ENCODE assay signal across 7 mouse cellular contexts in the genomic region with DNA sequence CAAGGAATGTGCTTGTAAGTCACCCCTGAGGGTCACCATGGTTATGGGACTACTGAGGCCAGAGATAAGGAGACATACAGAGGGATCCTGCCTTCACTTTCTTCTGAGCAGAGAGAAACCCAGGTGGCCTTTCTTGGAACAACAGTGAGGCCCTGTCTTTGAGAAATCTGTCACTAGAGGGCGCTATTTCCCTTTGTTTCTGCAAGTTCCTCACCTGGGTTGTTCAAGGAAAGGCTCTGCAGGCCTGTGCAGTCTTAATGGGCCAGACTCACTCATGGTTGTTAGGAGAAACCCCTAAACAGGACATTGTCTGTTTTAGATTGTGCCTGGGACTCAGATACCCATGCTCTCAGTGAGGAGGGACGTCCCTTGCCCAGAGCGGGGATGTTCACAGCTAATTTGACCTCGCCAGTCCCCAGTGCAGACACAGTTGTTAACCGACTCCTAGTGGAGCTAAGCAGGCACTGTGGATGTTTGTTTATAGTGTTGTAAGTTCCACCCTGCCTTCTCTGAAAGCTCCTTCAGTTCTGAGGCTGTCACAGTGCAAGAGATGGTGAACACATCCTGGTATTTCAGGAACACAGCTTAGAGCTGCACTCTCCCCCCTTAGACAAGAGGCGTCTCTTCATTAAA. TPM values are rescaled to one million over a fixed set of nuclear protein-coding genes. Genes with fewer than 3 reads are reported as not detected.
DNase-seq lines count a peak whose midpoint lies in the region; ATAC-seq and TF ChIP-seq lines count a peak whose summit lies in the region.

No protein-coding gene starts in this region.

- no peaks in the 10 kb centered on the region for H3K27me3 ChIP-seq in MEL (ENCODE audit: control insufficient read depth in 1 of 2, insufficient read depth in 2 of 2, low read length in 2 of 2)
- H3K27me3 ChIP-seq in embryonic facial prominence, embryonic 15.5 days: no peaks in the 10 kb centered on the region
- H3K27me3 ChIP-seq in hindbrain, embryonic 11.5 days (ENCODE audit: control insufficient read depth, insufficient read depth, low read length): no peaks in the 10 kb centered on the region
- H3K27me3 ChIP-seq in lung, embryonic 15.5 days: no peaks in the 10 kb centered on the region

- DNase-seq in MEL (ENCODE audit: low read depth, low spot score): peak; percentile 24
- DNase-seq in hindbrain, embryonic 11.5 days (ENCODE audit: low spot score): peak; percentile 88
- peak; percentile 17 to 57 for DNase-seq in layer of hippocampus, adult 8-10 months (ENCODE audit: low spot score in 2 of 2)
- DNase-seq in right cerebral cortex, adult 2 months (ENCODE audit: low spot score in 2 of 2): peak; percentile 71 to 83

- WGBS in embryonic facial prominence, embryonic 15.5 days: 49% methylated on average over 6 of the region's 6 CpGs
- 62% methylated on average over 6 of the region's 6 CpGs for WGBS in hindbrain, embryonic 11.5 days
- WGBS in lung, embryonic 15.5 days: 45% methylated on average over 6 of the region's 6 CpGs

- no peak for TF ChIP-seq EP300 in MEL (IDR thresholded peaks at IDR 0.05; ENCODE audit: low read depth in 1 of 2, low read length in 2 of 2)

- H3K27ac ChIP-seq in MEL (ENCODE audit: control insufficient read depth, low read depth, low read length): no peak overlapping the region
- H3K27ac ChIP-seq in bone marrow macrophage, adult 2 months (ENCODE audit: insufficient read depth, low read depth, low read length): no peak overlapping the region
- no peak overlapping the region for H3K27ac ChIP-seq in embryonic facial prominence, embryonic 15.5 days (replicated peaks)
- no peak overlapping the region for H3K27ac ChIP-seq in hindbrain, embryonic 11.5 days (ENCODE audit: low read depth, low read length)
- no peak overlapping the region for H3K27ac ChIP-seq in lung, embryonic 15.5 days

- no peak overlapping the region for H3K4me2 ChIP-seq in embryonic facial prominence, embryonic 15.5 days (replicated peaks)
- no peak overlapping the region for H3K4me2 ChIP-seq in hindbrain, embryonic 11.5 days (replicated peaks; ENCODE audit: low read depth, low read length)
- no peak overlapping the region for H3K4me2 ChIP-seq in lung, embryonic 15.5 days

- TF ChIP-seq RAD21 in MEL (IDR thresholded peaks at IDR 0.05; ENCODE audit: low read depth, low read length): peak; percentile 24

- H3K36me3 ChIP-seq in MEL (ENCODE audit: control insufficient read depth in 1 of 2, insufficient read depth in 2 of 2, low read length in 2 of 2): no peaks in the 10 kb centered on the region
- no peaks in the 10 kb centered on the region for H3K36me3 ChIP-seq in embryonic facial prominence, embryonic 15.5 days
- H3K36me3 ChIP-seq in hindbrain, embryonic 11.5 days (ENCODE audit: control insufficient read depth, insufficient read depth, low read length): no peaks in the 10 kb centered on the region
- H3K36me3 ChIP-seq in lung, embryonic 15.5 days: no peaks in the 10 kb centered on the region

- no peak for TF ChIP-seq POLR2A in MEL (IDR thresholded peaks at IDR 0.05; ENCODE audit: control insufficient read depth in 1 of 2, insufficient read depth in 1 of 2, low read depth in 1 of 2, low read length in 2 of 2, poor library complexity in 1 of 2)
- no peak for TF ChIP-seq POLR2A in bone marrow macrophage, adult 2 months (IDR thresholded peaks at IDR 0.05; ENCODE audit: borderline replicate concordance, low read depth, low read length)

- H3K9ac ChIP-seq in MEL (ENCODE audit: control insufficient read depth, low read depth, low read length, poor library complexity, severe bottlenecking): no peak overlapping the region
- H3K9ac ChIP-seq in embryonic facial prominence, embryonic 15.5 days: no peak overlapping the region
- no peak overlapping the region for H3K9ac ChIP-seq in hindbrain, embryonic 11.5 days (ENCODE audit: low read depth, low read length)
- H3K9ac ChIP-seq in lung, embryonic 15.5 days: no peak overlapping the region

- H3K4me1 ChIP-seq in MEL (ENCODE audit: control insufficient read depth in 1 of 2, insufficient read depth in 2 of 2, low read length in 2 of 2): no peaks in the 10 kb centered on the region
- H3K4me1 ChIP-seq in bone marrow macrophage, adult 2 months (ENCODE audit: control insufficient read depth, insufficient read depth, low read length): no peaks in the 10 kb centered on the region
- no peaks in the 10 kb centered on the region for H3K4me1 ChIP-seq in embryonic facial prominence, embryonic 15.5 days
- H3K4me1 ChIP-seq in hindbrain, embryonic 11.5 days (replicated peaks; ENCODE audit: control insufficient read depth, insufficient read depth, low read length): no peaks in the 10 kb centered on the region; the same call in 1 of the 2 replicates
- no peaks in the 10 kb centered on the region for H3K4me1 ChIP-seq in lung, embryonic 15.5 days

- H3K4me3 ChIP-seq in MEL (ENCODE audit: control insufficient read depth in 1 of 2, insufficient read depth in 1 of 2, low read depth in 2 of 2, low read length in 2 of 2): no peak overlapping the region
- H3K4me3 ChIP-seq in bone marrow macrophage, adult 2 months (ENCODE audit: insufficient read depth, low read length): no peak overlapping the region
- no peak overlapping the region for H3K4me3 ChIP-seq in embryonic facial prominence, embryonic 15.5 days (replicated peaks)
- H3K4me3 ChIP-seq in hindbrain, embryonic 11.5 days (ENCODE audit: low read depth, low read length): no peak overlapping the region
- no peak overlapping the region for H3K4me3 ChIP-seq in lung, embryonic 15.5 days

- H3K79me2 ChIP-seq in MEL (ENCODE audit: control insufficient read depth, insufficient read depth, low read length, poor library complexity): no peaks in the 10 kb centered on the region

- no peaks in the 10 kb centered on the region for H3K9me3 ChIP-seq in MEL (replicated peaks; ENCODE audit: insufficient read depth, low read length)
- no peaks in the 10 kb centered on the region for H3K9me3 ChIP-seq in embryonic facial prominence, embryonic 15.5 days (replicated peaks)
- no peaks in the 10 kb centered on the region for H3K9me3 ChIP-seq in hindbrain, embryonic 11.5 days (ENCODE audit: control insufficient read depth, low read length)
- H3K9me3 ChIP-seq in lung, embryonic 15.5 days: no peaks in the 10 kb centered on the region

- TF ChIP-seq CTCF in MEL (IDR thresholded peaks at IDR 0.05 in 2 of 3, conservative IDR thresholded peaks at IDR 0.05 in 1 of 3; ENCODE audit: control insufficient read depth in 1 of 3, insufficient read depth in 1 of 3, low read depth in 2 of 3, low read length in 3 of 3, poor library complexity in 1 of 3, severe bottlenecking in 1 of 3): peak; percentile 20 to 34 (median 23); a peak in 3 of 6 replicates
- peak; percentile 41; the same call in 1 of the 2 replicates for TF ChIP-seq CTCF in bone marrow macrophage, adult 2 months (IDR thresholded peaks at IDR 0.05; ENCODE audit: low read depth, low read length)

- peak; percentile 60; the same call in 1 of the 2 replicates for ATAC-seq in embryonic facial prominence, embryonic 15.5 days (ENCODE audit: insufficient number of reproducible peaks, low FRiP score, low TSS enrichment, low read depth)
- ATAC-seq in hindbrain, embryonic 11.5 days (ENCODE audit: low FRiP score): peak; percentile 49
- peak; percentile 46; the same call in 1 of the 2 replicates for ATAC-seq in lung, embryonic 15.5 days (ENCODE audit: borderline replicate concordance, extremely low read depth, low FRiP score, low TSS enrichment)

TF ChIP-seq in MEL, 35 proteins besides CTCF, POLR2A, EP300 and RAD21:
- TF ChIP-seq MYB (IDR thresholded peaks at IDR 0.05; ENCODE audit: low read depth, low read length) (no peak), KAT2A (conservative IDR thresholded peaks at IDR 0.05; ENCODE audit: low read depth, low read length) (no peak), TAL1 (IDR thresholded peaks at IDR 0.05; ENCODE audit: low read length) (no peak), E2F4 (IDR thresholded peaks at IDR 0.05; ENCODE audit: borderline replicate concordance, low read depth, low read length) (no peak), NELFE (IDR thresholded peaks at IDR 0.05; ENCODE audit: low read depth, low read length) (no peak), BHLHE40 (IDR thresholded peaks at IDR 0.05; ENCODE audit: borderline replicate concordance, low read depth, low read length) (no peak), ZC3H11A (IDR thresholded peaks at IDR 0.05; ENCODE audit: low read depth, low read length) (no peak), POLR2AphosphoS2 (IDR thresholded peaks at IDR 0.05; ENCODE audit: low read length) (no peak), MAX (IDR thresholded peaks at IDR 0.05; ENCODE audit: low read length) (no peak)

RNA-seq across cellular contexts. Expression of a gene that starts 49.2 kb away (rescaled TPM):
- not detected in 2 replicates for total RNA-seq in MEL (2012; rRNA removed)
- not detected for polyA plus RNA-seq in MEL (2012; ENCODE audit: insufficient read depth in 1 of 2, insufficient read length in 2 of 2, low read depth in 1 of 2, low replicate concordance in 2 of 2, missing spikeins in 1 of 2)
- polyA plus RNA-seq in bone marrow macrophage, adult 2 months (2012; ENCODE audit: insufficient read depth, insufficient read length, missing spikeins): not detected in 2 replicates
- not detected in 2 replicates for polyA plus RNA-seq in embryonic facial prominence, embryonic 15.5 days (2015; fragmentation: Nextera tagmentation; extraction: Ambion mirVana)
- polyA plus RNA-seq in hindbrain, embryonic 11.5 days (2014; fragmentation: Nextera tagmentation; extraction: Ambion mirVana): 0.17 TPM in 1 of 2 replicates, not detected in the other
- under 1 TPM in 1 of 4 experiments, not detected in 3; 0.53 TPM for total RNA-seq in layer of hippocampus, adult 8-10 months (2022)
- polyA plus RNA-seq in lung, embryonic 15.5 days (2015; fragmentation: Nextera tagmentation; extraction: Ambion mirVana): 0.75 and 2.5 TPM in 2 replicates

Comparison
In these comparisons a context has a peak if more than half of its experiments do, and no peak if none do; other contexts are left out.
1. DNase-seq: peak in every context shown above with its lines; median percentile 88 in hindbrain, embryonic 11.5 days; 77 in right cerebral cortex, adult 2 months; 37 in layer of hippocampus, adult 8-10 months; 24 in MEL.